Mouse (Mus musculus) embryo, embryonic 11.5 days (tissue): ENCODE results near the gene Timmdc1.
"Not testable (repeated sequence)": the region's sequence is repeated elsewhere in the genome, so short reads cannot be mapped to it uniquely, and the experiment has no call there.

Source experiments
- DNase-seq: peaks from one replicate; pipeline ENCODE4 v3.0.0-alpha.2; 2012; ENCODE audit warnings: low read depth, low spot score

The Timmdc1 gene

GRCm38 (mm10) chr16:38496604-38497140 is 25.8 kb downstream of the Timmdc1 start:
- DNase-seq = no peak

DNA sequence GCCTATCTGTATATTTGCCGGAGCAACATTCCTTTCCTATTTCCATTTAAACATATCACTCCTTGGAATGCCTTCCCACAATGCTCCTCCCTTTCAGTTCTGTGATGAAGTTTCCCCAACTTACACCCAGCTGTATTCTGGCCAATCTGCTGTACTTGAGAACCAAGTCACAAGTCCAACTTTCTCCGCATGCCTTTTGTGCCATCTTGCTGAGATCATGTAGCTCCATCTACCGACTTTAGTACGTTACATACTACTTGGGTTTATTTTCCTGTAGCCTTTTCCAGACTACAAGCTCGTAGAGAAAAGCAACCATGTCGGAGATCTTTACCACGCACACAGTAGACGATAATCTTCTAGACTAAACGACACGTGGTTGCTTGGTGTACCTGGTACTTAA is 28.6 kb downstream of the Timmdc1 start:
- no peak for DNase-seq

DNA sequence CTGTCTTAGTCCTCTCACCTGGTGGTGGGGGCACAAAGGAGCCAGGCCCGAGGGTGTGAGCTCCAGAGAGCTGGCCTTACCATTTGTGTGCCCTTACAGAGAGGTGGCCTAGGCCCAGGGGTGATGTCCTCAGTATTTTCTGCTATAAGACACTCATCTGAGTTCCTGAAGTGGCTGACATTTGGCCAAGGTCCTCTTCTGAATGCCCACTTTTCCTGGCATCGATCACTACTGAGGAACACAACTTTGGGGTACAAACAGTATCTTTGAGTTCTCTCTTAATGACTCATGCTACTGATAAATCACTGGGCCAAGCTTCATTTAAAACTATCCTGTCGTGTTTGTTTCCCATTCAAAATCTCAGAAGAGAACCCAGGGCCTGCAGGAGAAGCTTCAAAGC is 29.9 kb downstream of the Timmdc1 start:
- DNase-seq = no peak

DNA sequence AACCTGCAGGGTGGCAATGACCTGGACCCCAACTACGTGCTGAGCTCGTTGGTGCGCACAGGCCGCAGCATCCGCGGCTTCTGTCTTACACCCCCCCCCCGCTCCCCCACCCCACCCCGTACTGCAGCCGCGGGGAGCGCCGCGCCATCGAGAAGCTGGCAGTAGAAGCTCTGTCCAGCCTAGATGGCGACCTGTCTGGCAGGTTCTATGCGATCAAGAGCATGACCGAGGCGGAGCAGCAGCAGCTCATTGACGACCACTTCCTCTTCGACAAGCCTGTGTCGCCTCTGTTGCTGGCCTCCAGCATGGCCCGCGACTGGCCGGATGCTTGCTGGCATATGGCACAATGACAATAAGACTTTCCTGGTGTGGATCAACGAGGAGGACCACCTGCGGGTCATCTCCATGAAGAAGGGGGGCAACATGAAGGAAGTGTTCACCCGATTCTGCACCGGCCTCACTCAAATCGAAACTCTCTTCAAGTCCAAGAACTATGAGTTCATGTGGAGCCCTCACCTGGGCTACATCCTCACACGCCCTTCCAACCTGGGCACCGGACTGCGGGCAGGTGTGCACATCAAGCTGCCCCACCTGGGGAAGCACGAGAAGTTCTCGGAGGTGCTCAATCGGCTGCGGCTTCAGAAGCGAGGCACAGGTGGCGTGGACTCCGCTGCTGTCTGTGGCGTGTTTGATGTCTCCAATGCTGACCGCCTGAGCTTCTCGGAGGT is 38.7 kb downstream of the Timmdc1 start:
- no peak for DNase-seq

- no peak for DNase-seq
These were observed 39.5 kb downstream of the Timmdc1 start for GRCm38 (mm10) chr16:38482780-38483562.

DNA sequence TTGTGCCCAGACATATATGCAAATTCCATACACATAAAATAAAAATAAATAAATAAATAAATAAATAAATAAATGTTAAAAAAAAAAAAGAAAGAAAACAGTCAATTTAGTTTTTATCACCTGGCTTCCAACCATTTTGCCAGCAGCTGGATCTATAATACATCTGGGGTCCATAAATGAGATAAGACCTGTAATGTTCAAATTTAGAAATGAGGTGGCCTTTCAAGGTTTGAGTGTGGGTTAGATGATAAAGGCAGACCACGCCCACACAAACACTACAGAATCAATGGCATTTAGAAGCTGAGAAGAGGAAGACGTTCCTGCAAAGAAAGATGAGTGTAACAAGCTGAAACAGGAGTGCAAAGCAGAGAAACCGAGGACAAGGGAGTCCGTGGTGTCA is 41.1 kb downstream of the Timmdc1 start:
- DNase-seq = no peak

DNA sequence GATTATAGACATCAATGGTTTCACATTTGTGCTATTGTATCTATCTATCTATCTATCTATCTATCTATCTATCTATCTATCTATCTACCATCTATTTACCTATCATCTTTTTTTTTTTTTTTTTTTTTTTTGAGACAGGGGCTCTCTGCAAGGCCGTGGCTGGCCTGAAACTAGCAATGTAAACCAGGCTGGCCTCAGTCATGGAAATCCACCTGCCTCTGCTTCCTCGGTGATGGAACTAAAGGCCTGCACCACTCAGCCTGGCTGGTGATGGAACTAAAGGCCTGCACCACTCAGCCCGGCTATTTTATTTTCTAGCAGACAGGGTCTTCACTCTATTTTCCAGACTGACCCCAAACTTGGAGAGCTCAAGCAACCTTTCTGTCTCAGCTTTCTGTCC is 44.2 kb downstream of the Timmdc1 start:
- DNase-seq = no peak

DNA sequence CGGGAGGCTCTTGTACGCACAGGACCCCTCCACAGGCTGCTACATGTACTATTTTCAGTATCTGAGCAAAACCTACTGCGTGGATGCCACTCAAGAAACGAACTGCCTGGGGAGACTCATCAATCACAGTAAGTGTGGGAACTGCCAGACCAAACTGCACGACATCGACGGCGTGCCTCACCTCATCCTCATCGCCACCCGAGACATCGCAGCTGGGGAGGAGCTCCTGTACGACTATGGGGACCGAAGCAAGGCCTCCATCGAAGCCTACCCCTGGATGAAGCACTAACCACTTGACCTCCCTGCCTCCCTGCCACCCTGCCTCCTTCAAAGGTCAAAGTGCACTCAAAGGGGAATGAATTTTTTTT is 45.2 kb downstream of the Timmdc1 start:
- DNase-seq = not testable (repeated sequence)

DNA sequence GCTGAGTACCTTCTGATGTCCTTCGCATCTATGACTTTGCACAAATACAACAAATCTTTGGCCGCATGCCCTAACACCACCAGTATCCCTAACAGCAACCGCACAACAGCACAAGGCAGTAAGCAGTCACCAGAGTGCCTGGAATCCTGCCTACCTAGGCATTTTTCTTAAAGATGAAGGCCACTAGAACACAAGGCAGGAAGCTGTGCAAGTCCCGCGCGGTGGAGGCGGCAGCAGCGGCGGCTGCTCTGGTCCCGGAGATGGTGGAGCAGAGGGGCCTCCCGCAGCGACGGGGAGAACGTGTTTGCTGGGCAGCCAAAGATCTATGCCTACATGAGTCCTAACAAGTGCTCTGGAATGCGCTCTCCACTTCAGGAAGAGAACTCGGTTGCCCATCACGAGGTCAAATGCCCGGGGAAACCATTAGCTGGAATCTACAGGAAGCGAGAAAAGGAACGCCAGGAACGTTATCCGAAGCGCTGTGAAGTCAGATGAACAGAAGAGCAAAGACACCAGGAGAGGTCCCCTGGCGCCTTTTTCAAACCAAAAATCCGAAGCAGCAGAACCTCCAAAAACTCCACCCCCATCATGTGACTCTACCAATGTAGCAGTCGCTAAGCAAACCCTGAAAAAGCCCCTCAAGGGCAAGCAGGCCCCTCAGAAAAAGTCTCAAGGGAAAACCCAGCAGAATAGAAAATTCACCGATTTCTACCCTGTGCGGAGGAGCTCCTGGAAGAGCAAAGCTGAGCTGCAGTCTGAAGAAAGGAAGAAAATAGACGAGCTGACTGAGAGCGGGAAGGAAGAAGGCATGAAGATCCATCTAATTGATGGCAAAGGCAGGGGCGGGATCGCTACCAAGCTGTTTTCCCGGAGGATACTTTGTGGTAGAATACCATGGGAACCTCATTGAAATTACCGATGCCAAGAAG is 45.9 kb downstream of the Timmdc1 start:
- DNase-seq = peak; percentile 22

DNA sequence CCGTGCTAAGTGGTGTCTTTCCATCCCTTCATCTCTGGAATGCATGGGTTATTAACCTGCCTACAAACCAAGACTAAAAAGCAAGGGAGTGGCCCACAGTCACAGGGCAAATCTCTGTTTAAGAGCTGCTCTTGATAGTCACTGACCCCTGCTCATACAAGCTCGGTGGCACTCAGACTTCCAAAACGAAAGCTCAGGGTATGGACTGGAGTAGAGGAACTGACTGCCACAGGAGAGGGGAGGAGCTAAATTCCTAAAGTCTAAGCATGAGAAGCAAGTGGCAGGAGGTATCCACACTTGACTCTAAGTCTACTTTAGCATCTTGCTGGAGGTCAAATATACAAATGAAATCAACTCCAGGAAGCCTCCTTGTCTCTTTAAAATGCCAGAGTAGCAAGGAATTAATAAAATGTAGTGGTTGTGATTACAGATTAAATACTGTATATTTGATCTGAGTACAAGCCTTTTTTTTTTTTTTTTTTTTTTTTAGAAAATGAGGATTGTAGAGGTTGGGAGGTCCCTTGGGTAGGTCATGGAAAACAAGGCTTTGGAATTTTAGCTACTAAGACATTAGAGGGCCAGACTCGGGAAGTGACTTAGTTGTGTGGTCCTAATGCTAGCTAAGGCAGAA is 46.7 kb downstream of the Timmdc1 start:
- DNase-seq = no peak

DNA sequence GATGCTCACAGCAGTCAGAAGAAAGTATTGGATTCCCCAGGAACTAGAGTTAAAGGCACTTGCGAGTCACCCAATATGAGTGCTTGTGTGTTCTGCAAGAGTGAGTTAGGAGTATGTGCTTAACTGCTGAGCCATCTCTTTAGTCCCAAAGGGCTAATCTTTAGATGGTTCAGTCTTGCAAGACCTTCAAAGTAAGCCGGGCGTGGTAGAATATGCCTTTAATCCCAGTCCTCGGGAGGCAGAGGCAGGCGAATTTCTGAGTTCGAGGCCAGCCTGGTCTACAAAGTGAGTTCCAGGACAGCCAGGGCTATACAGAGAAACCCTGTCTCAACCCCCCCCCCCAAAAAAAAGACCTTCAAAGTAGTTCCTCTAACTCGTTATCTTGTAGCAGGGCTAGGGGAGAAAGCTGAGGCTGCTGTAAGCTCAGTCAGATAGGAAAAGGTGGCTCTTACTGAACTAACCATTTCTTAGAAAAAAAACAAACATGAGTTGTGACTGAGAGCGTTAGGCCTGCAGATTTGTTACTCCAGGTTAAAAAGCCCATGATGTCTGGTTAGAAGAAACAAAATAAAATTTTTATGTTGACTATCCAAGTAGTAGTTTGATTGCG is 47.7 kb downstream of the Timmdc1 start:
- no peak for DNase-seq

DNA sequence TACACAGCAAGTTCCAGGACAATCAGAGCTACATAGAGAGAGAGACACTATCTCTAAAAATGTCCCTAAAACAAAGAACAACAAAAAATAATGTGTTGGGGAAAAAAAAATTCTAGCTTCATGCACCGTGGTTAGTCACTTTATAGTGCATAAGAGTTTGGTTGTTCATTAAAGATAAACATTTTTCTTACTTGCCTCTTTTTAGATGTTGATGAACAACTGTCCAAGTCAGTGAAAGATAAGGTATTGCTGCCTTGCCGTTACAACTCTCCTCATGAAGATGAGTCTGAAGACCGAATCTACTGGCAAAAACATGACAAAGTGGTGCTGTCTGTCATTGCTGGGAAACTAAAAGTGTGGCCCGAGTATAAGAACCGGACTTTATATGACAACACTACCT is 48.8 kb downstream of the Timmdc1 start:
- no peak for DNase-seq

GRCm38 (mm10) chr16:38472507-38472873 is 50.0 kb downstream of the Timmdc1 start:
- DNase-seq = no peak

GRCm38 (mm10) chr16:38471697-38472506 is 50.6 kb downstream of the Timmdc1 start:
- no peak for DNase-seq

DNA sequence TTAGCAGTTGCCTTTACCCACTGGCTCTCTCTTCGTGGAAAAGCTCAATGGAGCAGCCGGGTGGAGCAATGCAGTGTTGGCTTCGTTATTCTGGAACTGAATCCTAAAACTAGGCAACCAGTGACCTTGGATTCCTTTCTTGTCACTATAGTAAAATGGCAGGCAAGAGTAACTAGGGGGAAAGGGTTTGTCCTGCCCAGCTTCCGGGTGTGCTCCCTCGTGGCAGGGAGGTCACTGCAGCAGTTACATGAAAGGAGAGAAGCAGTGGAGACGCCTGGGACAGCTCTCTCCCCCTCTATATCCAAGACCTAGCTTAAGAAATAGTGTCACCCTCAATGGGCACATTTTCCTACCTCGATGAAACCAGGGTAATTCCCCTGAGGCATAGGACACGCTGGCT is 53.0 kb downstream of the Timmdc1 start:
- no peak for DNase-seq

- no peak for DNase-seq
These were observed 53.8 kb downstream of the Timmdc1 start for GRCm38 (mm10) chr16:38468706-38469018.

DNA sequence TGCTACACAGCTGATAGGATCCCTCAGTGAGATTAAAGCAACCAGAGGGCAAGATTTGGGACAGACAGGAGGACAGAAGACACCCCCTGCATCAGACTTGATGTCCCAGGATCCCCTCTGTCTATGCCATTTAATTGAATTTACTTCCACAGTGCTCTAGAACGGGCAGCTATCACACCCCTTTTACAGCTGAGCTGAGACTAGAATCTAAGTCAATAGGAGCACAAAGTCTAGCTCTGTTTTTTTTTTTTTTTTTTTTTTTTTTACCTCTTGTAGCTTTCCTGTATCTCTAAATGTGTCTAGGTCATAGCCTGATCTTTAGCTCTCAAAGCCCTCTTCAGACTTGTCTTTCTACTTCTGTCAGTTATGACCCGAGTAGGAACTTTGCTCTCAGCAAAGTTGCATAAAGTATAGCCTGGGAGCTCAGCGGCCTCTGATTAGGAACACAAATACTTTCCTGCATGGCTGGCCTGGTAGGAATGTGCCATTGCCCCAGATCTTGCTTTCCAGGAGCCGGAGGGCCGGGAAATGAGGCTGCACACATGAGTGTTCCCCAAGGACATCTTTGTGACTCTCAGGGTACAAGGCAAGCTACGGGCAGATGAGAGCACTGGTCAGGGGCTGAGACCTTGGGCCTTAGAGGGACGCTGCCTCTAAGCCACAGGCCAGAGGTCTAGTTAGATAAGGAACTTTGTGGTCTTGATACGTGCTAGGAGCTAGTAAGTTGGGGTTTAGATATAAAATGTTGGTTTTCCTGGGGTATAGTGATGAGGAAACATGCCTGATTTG is 54.4 kb downstream of the Timmdc1 start:
- no peak for DNase-seq

GRCm38 (mm10) chr16:38467091-38467916 is 55.2 kb downstream of the Timmdc1 start:
- no peak for DNase-seq

DNA sequence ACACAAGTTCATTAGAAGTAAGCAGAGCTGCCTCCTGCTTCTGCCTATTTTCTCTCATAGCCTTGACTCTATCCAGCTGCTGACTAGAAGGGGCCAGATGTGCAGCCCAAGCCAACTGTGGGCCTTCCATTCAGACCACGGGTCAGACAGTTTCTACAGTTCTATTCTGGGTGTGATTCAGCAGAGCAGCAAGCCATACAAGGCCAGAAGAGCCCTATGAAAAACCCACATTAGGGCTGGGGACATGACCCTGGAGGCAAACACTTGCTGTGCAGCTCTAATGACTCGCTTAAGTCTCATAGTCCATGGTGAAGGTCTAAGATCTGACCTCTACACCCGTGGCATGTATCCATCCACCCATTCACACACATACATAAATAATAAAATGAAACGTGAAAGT is 56.4 kb downstream of the Timmdc1 start:
- no peak for DNase-seq
